Mouse (Mus musculus) lung, adult 18-20 months (tissue): ENCODE measurements around the gene Suco.

Experiments
- DNase-seq, 2 experiments: peaks; one replicate each; pipeline ENCODE4 v3.0.0; 2022; ENCODE audit warnings: mixed read lengths in 2 of 2

Suco gene

DNA sequence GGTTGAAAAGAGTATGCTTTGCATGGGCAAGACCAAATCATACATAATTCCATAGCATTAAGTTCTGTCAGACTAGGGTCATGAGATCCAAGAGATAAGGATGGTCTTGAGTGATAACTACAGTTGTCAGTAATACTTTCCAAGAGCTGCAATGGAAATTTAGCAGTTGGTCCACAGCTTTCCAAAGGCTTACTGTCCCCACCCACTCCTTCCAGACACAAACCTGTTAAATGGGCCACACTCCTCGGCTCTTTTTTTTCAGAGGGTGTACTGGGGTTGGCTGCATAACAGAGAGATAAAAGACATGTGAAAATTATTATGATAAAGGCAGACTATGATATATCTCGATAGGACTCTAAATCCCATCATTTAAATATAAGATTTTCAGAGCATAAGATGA lies 93.8 kb downstream of the Suco start:
- DNase-seq: no peak

DNA sequence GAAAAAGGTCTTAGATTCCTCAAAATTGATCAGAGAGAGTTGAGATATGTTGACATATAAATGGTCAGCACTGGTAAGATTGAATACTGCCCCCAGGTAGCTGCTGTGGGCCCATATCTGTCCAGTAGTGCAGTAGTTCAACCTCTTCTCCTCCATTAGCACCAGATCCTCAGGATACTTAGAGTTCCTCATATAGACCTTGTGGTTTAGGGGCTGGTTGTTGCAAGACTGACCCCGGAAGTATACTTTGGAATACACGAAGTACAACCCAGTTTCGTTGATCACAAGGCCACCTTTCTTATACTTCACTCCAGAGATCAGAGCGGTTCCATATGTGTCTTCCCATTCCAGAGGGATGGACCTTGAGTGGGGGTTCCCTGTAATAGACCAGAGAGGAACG lies 94.9 kb downstream of the Suco start:
- no peak for DNase-seq

DNA sequence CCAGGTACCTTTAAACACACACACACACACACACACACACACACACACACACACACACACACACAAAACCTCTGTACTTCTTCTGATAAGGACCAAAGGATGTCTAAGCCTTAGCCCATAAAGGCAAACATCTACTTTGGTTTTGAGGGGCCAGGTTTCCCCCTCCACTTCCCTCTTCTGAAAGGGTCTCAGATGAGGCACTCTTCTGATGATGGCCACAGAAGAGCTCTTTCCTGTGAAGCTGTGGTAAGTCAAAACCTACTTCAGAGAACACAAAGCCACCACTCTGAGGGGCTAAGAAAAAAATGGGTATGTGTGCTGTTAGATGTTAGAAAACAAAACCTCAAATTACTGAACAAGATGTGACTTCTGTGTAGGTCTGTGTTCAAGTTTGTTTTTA lies 97.4 kb downstream of the Suco start:
- no peak for DNase-seq

DNA sequence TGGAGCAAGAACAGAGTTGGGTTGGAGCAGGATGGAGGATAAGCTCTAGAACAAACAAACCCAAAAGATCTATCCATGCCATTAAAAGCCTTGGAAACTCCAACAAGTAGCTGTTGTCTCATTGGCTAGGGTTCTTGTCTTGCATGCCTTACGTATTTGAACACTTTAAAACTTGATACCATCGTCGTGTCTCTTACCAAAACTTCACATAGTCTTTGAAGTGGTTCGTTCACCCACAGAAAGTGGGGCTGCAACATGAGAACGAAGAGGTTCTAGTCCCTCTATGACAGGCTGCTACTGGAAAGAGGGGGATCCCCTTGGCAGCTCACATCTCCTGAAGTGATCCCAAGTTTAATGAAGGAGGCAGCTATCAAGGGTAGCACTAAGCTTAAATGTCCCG lies 101.3 kb downstream of the Suco start:
- no peak for DNase-seq

DNA sequence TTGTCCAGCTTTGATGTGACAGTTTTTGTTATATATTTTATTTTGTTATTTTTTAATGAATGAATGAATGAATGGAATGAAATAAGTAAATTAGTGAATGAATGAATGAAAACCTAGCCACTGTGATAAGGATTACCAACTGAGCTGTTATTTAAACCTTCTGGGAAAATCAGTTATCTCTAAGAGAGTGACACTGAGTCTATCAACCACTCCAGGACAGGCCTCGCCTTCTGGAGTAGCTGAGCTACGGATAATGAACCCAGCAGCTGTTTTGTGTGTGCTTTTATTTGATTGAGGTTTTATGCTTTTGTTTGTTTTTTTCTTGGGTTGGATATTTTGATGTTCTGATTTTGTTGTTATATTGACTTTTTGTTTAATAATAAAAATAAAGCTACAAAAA lies 105.2 kb downstream of the Suco start:
- no peak for DNase-seq

DNA sequence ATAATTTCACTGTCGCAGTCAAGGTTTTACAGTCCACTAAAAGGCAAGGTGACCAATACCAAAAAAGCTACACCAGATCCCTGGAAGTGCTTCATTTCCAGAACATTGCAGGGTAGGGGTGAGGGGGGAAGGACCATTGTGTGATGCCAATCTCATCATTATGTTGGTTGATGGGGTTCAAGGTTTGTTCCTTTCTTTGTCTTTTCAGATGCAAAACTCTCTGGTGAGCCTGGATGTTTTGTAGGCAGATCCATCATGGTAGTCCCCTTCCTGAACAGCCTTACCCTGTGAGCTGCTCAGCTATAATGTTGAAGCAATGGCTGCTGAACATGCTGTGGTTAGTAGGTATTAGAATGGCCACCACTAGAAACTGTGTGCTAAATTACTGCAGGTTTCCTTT lies 107.2 kb downstream of the Suco start:
- no peak for DNase-seq

DNA sequence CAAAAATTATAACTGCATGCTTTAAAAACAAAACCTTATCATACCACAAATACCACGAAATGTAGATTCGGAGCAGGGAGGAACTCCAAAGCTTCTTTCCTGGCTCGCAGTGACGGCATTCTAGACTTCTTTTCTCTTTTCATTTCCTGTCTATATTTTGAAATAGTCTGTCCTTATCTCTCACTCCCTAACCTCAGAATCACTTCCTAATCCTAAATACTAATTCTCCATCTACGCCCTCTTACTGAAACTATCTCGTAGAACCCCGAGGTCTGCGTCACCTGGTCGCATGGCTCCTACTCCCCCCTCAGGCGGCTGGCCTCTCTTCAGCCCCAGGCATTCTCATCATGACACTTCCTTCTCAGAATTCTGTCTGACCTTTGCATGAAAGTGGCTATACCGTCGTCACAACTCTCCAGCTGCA lies 109.4 kb downstream of the Suco start:
- no peak for DNase-seq

DNA sequence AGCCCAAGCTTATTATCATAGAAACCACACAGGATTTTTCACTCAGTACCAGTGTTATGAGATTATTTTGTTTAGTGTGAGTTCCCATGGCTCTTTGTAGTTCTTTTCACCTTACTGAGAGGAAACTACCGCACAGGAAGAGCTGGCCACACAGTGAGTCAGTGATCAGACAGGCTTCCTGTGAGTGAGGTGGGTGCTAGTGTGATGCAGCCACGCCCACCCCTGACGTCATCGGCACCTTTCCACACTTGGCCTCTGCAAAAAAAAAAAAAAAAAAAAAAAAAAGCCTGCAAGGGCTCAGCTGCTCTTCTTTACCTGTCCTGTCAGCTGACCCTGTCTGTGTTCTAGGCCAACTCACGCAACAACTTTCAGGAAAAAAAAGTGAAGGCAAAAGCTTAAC lies 109.8 kb downstream of the Suco start:
- DNase-seq: peak; percentile 57 to 67
